Mouse (Mus musculus): Measurements from ENCODE around the gene Drosha. TPM values are rescaled to one million over a fixed set of nuclear protein-coding genes. Genes with fewer than 3 reads are reported as not detected.

Gene Drosha
- polyA plus RNA-seq, 1 experiment from 2014 or later = 63.2 TPM

DNA sequence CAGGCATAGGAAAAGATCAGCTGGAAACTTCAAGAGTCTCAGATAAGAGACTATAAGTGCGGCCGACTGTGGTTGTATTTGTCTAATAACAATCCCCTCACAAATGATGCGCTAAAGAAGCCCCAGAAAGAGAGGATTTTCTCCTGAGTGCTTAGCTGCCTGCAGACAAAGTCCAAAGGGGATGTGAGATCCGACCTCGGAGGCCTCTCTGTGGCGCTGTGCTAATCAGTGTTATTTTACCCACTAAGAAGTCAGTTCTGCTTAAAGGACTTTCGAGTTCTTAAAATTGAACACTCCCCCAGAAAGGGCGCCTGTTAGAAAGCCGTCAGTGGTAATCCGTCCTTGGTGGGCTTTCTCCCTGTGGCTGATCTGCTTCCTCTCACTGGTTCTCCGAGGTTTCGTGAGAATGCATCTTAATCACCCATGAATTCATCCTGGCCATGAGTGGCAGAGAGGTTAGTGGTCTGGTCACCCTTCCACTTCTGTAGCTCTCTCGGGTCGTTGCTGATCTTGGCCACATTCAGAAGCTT is 117.1 kb downstream of the Drosha start:
- no peaks in the 10 kb centered on the region for H3K9me3 ChIP-seq (ENCODE audit: control insufficient read depth, low read length)
- H3K4me2 ChIP-seq (ENCODE audit: low read length) = peak overlapping the region; percentile 23; the same call in 1 of the 2 replicates
- peaks cover 2% of the 10 kb centered on the region for H3K36me3 ChIP-seq (ENCODE audit: control insufficient read depth, insufficient read depth, low read length)
- H3K9ac ChIP-seq (replicated peaks; ENCODE audit: low read length) = no peak overlapping the region
- DNase-seq = peak; percentile 27
- ATAC-seq (ENCODE audit: low FRiP score, low TSS enrichment) = no peak
- WGBS = 12% methylated on average over 14 of the region's 14 CpGs
- H3K27me3 ChIP-seq (ENCODE audit: control insufficient read depth, insufficient read depth, low read length) = no peaks in the 10 kb centered on the region
- no peak overlapping the region for H3K4me3 ChIP-seq (replicated peaks; ENCODE audit: low read depth, low read length)
- no peak overlapping the region for H3K27ac ChIP-seq (replicated peaks; ENCODE audit: low read depth, low read length)
- no peaks in the 10 kb centered on the region; the same call in 1 of the 2 replicates for H3K4me1 ChIP-seq (ENCODE audit: control insufficient read depth, insufficient read depth, low read length)

DNA sequence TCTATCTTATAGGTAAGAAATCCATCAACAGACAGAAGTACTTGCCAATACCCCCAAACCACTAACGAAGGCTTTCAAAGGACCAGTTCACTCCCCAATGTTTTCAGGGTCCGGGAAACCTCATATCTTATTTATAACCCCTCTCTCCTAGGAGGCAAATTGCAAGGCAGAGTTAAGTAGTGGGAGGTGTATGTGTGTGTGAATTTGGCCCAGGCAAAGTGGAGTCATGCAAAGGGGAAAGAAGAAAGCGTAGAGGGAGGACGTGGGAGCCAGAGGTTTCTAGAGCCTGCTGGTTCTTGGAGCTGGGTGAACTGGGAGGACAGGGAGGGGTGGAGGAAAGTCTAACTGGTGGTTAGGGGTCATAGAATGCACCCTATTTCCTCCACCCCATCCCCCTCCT is 117.8 kb downstream of the Drosha start:
- Histone ChIP-seq H3K4me2 (ENCODE audit: low read length) (no peak overlapping the region), H3K36me3 (ENCODE audit: control insufficient read depth, insufficient read depth, low read length) (no peaks in the 10 kb centered on the region), H3K9me3 (ENCODE audit: control insufficient read depth, low read length) (no peaks in the 10 kb centered on the region), H3K27ac (replicated peaks; ENCODE audit: low read depth, low read length) (no peak overlapping the region), H3K27me3 (ENCODE audit: control insufficient read depth, insufficient read depth, low read length) (no peaks in the 10 kb centered on the region), H3K4me1 (ENCODE audit: control insufficient read depth, insufficient read depth, low read length) (no peaks in the 10 kb centered on the region; the same call in 1 of the 2 replicates), H3K9ac (replicated peaks; ENCODE audit: low read length) (no peak overlapping the region), H3K4me3 (replicated peaks; ENCODE audit: low read depth, low read length) (no peak overlapping the region)
- DNase-seq (no peak), ATAC-seq (ENCODE audit: low FRiP score, low TSS enrichment) (peak; percentile 43; the same call in 1 of the 2 replicates)
- 58% methylated on average over 4 of the region's 4 CpGs for WGBS

DNA sequence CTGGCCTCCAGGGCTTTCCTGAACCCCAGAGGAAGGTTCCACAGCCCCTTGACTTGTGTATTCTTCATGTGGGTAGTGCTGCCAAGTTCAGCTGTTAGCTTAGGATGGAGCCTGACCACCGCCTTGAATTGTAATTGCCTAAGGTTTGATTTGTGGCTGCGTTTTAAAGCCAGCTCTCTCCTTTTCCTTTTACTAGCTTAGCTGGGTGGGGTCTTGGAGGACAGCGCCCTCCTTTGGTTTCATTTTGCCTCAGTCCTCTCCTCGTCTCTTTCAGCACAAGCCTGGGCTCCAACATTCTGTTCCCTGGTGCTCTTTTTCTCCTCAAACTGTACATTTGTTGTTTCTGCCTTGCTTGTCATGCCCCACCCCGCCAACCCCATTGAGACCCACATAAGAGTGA is 133.4 kb downstream of the Drosha start:
- Histone ChIP-seq H3K4me3 (replicated peaks; ENCODE audit: low read depth, low read length) (no peak overlapping the region), H3K27ac (replicated peaks; ENCODE audit: low read depth, low read length) (no peak overlapping the region), H3K27me3 (ENCODE audit: control insufficient read depth, insufficient read depth, low read length) (no peaks in the 10 kb centered on the region), H3K4me1 (ENCODE audit: control insufficient read depth, insufficient read depth, low read length) (no peaks in the 10 kb centered on the region), H3K9me3 (ENCODE audit: control insufficient read depth, low read length) (peaks cover 11% of the 10 kb centered on the region), H3K36me3 (ENCODE audit: control insufficient read depth, insufficient read depth, low read length) (no peaks in the 10 kb centered on the region), H3K9ac (replicated peaks; ENCODE audit: low read length) (no peak overlapping the region), H3K4me2 (ENCODE audit: low read length) (no peak overlapping the region)
- 84% methylated on average over 5 of the region's 5 CpGs for WGBS
- ATAC-seq (ENCODE audit: low FRiP score, low TSS enrichment) = no peak
- no peak for DNase-seq

GRCm38 (mm10) chr15:12962179-12962578 is 137.6 kb downstream of the Drosha start:
- no peak for DNase-seq
- no peaks in the 10 kb centered on the region for H3K36me3 ChIP-seq (ENCODE audit: control insufficient read depth, insufficient read depth, low read length)
- ATAC-seq (ENCODE audit: low FRiP score, low TSS enrichment) = no peak

GRCm38 (mm10) chr15:12965209-12965608 is 140.6 kb downstream of the Drosha start:
- H3K4me1 ChIP-seq (ENCODE audit: control insufficient read depth, insufficient read depth, low read length) = no peaks in the 10 kb centered on the region
- DNase-seq (no peak), ATAC-seq (ENCODE audit: low FRiP score, low TSS enrichment) (no peak)
- H3K9me3 ChIP-seq (ENCODE audit: control insufficient read depth, low read length) = no peaks in the 10 kb centered on the region
- no peak overlapping the region for H3K9ac ChIP-seq (replicated peaks; ENCODE audit: low read length)
- no peak overlapping the region for H3K4me3 ChIP-seq (replicated peaks; ENCODE audit: low read depth, low read length)
- no peaks in the 10 kb centered on the region for H3K36me3 ChIP-seq (ENCODE audit: control insufficient read depth, insufficient read depth, low read length)
- H3K27me3 ChIP-seq (ENCODE audit: control insufficient read depth, insufficient read depth, low read length) = no peaks in the 10 kb centered on the region
- no peak overlapping the region for H3K4me2 ChIP-seq (ENCODE audit: low read length)
- WGBS = 89% methylated on average over 5 of the region's 5 CpGs
- no peak overlapping the region for H3K27ac ChIP-seq (replicated peaks; ENCODE audit: low read depth, low read length)

More at GRCm38 (mm10) chr15:12962179-12962578, 137.6 kb downstream of the Drosha start:
- Histone ChIP-seq H3K4me3 (replicated peaks; ENCODE audit: low read depth, low read length) (no peak overlapping the region), H3K9ac (replicated peaks; ENCODE audit: low read length) (no peak overlapping the region), H3K4me2 (ENCODE audit: low read length) (no peak overlapping the region), H3K27me3 (ENCODE audit: control insufficient read depth, insufficient read depth, low read length) (no peaks in the 10 kb centered on the region), H3K9me3 (ENCODE audit: control insufficient read depth, low read length) (no peaks in the 10 kb centered on the region), H3K27ac (replicated peaks; ENCODE audit: low read depth, low read length) (no peak overlapping the region), H3K4me1 (ENCODE audit: control insufficient read depth, insufficient read depth, low read length) (no peaks in the 10 kb centered on the region)
- WGBS = 85% methylated on average over 10 of the region's 10 CpGs

GRCm38 (mm10) chr15:12968815-12969214 is 144.2 kb downstream of the Drosha start:
- no peak overlapping the region for H3K9ac ChIP-seq (replicated peaks; ENCODE audit: low read length)
- ATAC-seq (ENCODE audit: low FRiP score, low TSS enrichment) (no peak), DNase-seq (no peak)
- no peaks in the 10 kb centered on the region for H3K9me3 ChIP-seq (ENCODE audit: control insufficient read depth, low read length)
- WGBS = 80% methylated on average over 8 of the region's 8 CpGs
- no peaks in the 10 kb centered on the region for H3K36me3 ChIP-seq (ENCODE audit: control insufficient read depth, insufficient read depth, low read length)
- no peak overlapping the region for H3K4me3 ChIP-seq (replicated peaks; ENCODE audit: low read depth, low read length)
- no peaks in the 10 kb centered on the region for H3K4me1 ChIP-seq (ENCODE audit: control insufficient read depth, insufficient read depth, low read length)
- H3K27me3 ChIP-seq (ENCODE audit: control insufficient read depth, insufficient read depth, low read length) = no peaks in the 10 kb centered on the region
- H3K27ac ChIP-seq (replicated peaks; ENCODE audit: low read depth, low read length) = no peak overlapping the region
- H3K4me2 ChIP-seq (ENCODE audit: low read length) = no peak overlapping the region

GRCm38 (mm10) chr15:12972441-12972840 is 147.8 kb downstream of the Drosha start:
- Histone ChIP-seq H3K4me3 (replicated peaks; ENCODE audit: low read depth, low read length) (no peak overlapping the region), H3K27me3 (ENCODE audit: control insufficient read depth, insufficient read depth, low read length) (no peaks in the 10 kb centered on the region), H3K36me3 (ENCODE audit: control insufficient read depth, insufficient read depth, low read length) (no peaks in the 10 kb centered on the region), H3K4me1 (ENCODE audit: control insufficient read depth, insufficient read depth, low read length) (no peaks in the 10 kb centered on the region), H3K9ac (replicated peaks; ENCODE audit: low read length) (no peak overlapping the region), H3K9me3 (ENCODE audit: control insufficient read depth, low read length) (no peaks in the 10 kb centered on the region), H3K27ac (replicated peaks; ENCODE audit: low read depth, low read length) (no peak overlapping the region), H3K4me2 (ENCODE audit: low read length) (no peak overlapping the region)
- 92% methylated on average over 8 of the region's 8 CpGs for WGBS
- DNase-seq (no peak), ATAC-seq (ENCODE audit: low FRiP score, low TSS enrichment) (no peak)

Small RNA genes lying within 50 kb of the gene (microRNA-seq; reads per million reads assigned to microRNA genes)
- gene Gm47288 = not detected

Other genes with a start within 250 kb of the Drosha start
- 9.8 and 11.2 TPM in 2 replicates for gene Pdzd2, start 84.9 kb upstream of the Drosha start, polyA plus RNA-seq (2014; fragmentation: Nextera tagmentation; extraction: Ambion mirVana)
- 24.1 and 25.7 TPM in 2 replicates for gene 6030458C11Rik, start 166 bp upstream of the Drosha start, polyA plus RNA-seq (2014; fragmentation: Nextera tagmentation; extraction: Ambion mirVana)

All from midbrain, embryonic 14.5 days (tissue).